Comparison of ENCODE assay signal across 11 mouse cellular contexts in genomic region chr5:129218222-129218505, GRCm38 (mm10).
DNase-seq lines count a peak whose midpoint lies in the region; ATAC-seq and TF ChIP-seq lines count a peak whose summit lies in the region.
"Had no signal": no experiment of that assay in that cellular context is flagged by ENCODE, and none has a peak within 500 bp of the region (broad histone marks: within the 10 kb centered on the region; RNA-seq: fewer than 3 reads in every experiment).

No protein-coding gene starts in this region.

- TF ChIP-seq CTCF in hindbrain, postnatal 0 days (IDR thresholded peaks at IDR 0.05; ENCODE audit: low read depth), result no peak

- H3K27me3 ChIP-seq in kidney, embryonic 14.5 days (ENCODE audit: control insufficient read depth, insufficient read depth, low read length), result 0 out of 2 replicates have a peak, but pooled peaks cover under 1% of the 10 kb centered on the region
- H3K27me3 ChIP-seq in forebrain, embryonic 10.5 days (ENCODE audit: poor library complexity, severe bottlenecking), result peaks cover 10% of the 10 kb centered on the region
- no peaks in the 10 kb centered on the region for H3K27me3 ChIP-seq in hindbrain, postnatal 0 days (ENCODE audit: insufficient read depth, low read length)
- peaks cover 4% of the 10 kb centered on the region; the same call in 1 of the 2 replicates for H3K27me3 ChIP-seq in neural tube, embryonic 13.5 days
- H3K27me3 ChIP-seq in heart, embryonic 10.5 days (ENCODE audit: insufficient read depth, poor library complexity, severe bottlenecking), result peaks cover 11% of the 10 kb centered on the region

- H3K9ac ChIP-seq in kidney, embryonic 14.5 days (ENCODE audit: low read depth, low read length), result no peak overlapping the region
- no peak overlapping the region for H3K9ac ChIP-seq in hindbrain, postnatal 0 days (replicated peaks; ENCODE audit: low read length)
- H3K9ac ChIP-seq in neural tube, embryonic 13.5 days, result 0 out of 2 replicates have a peak overlapping the region, but pooled peaks have one; percentile 50
- H3K9ac ChIP-seq: lung, embryonic 14.5 days had no signal

- 4% methylated on average over 2 of the region's 3 CpGs for WGBS in kidney, embryonic 14.5 days
- 12% methylated on average over 2 of the region's 3 CpGs for WGBS in forebrain, embryonic 10.5 days
- 2% methylated on average over 2 of the region's 3 CpGs for WGBS in hindbrain, postnatal 0 days
- 4% methylated on average over 3 of the region's 3 CpGs for WGBS in neural tube, embryonic 13.5 days
- 18% methylated on average over 3 of the region's 3 CpGs for WGBS in heart, embryonic 10.5 days

- DNase-seq in kidney, adult 18-20 months, result no peak
- peak; percentile 24 for DNase-seq in forebrain, embryonic 10.5 days (ENCODE audit: extremely low spot score, low spot score)
- DNase-seq in hindbrain, postnatal 0 days (ENCODE audit: low spot score), result peak; percentile 43
- DNase-seq in lung, postnatal 14 days, result no peak
- DNase-seq in heart, embryonic 10.5 days (ENCODE audit: low spot score), result no peak
- no peak for DNase-seq in layer of hippocampus, adult 9-11 months
- DNase-seq: cerebellum, adult 8-10 months; gastrocnemius, postnatal 25 days; lung, embryonic 14.5 days had no signal

- ATAC-seq in kidney, embryonic 14.5 days (ENCODE audit: low FRiP score, low TSS enrichment), result peak; percentile 65
- ATAC-seq in hindbrain, postnatal 0 days, result 0 out of 2 replicates have a peak, but pooled peaks have one; percentile 34
- ATAC-seq in neural tube, embryonic 13.5 days (ENCODE audit: low read depth), result 0 out of 2 replicates have a peak, but pooled peaks have one; percentile 20

- no peaks in the 10 kb centered on the region for H3K36me3 ChIP-seq in kidney, embryonic 14.5 days (ENCODE audit: control insufficient read depth, insufficient read depth, low read length)
- H3K36me3 ChIP-seq in forebrain, embryonic 10.5 days (replicated peaks), result no peaks in the 10 kb centered on the region
- no peaks in the 10 kb centered on the region for H3K36me3 ChIP-seq in hindbrain, postnatal 0 days (ENCODE audit: insufficient read depth, low read length)
- no peaks in the 10 kb centered on the region for H3K36me3 ChIP-seq in neural tube, embryonic 13.5 days
- no peaks in the 10 kb centered on the region for H3K36me3 ChIP-seq in heart, embryonic 10.5 days

- no peak overlapping the region for H3K27ac ChIP-seq in kidney, embryonic 14.5 days (ENCODE audit: low read depth, low read length)
- peak overlapping the region; percentile 75 for H3K27ac ChIP-seq in forebrain, embryonic 10.5 days
- H3K27ac ChIP-seq in hindbrain, postnatal 0 days, result no peak overlapping the region
- peak overlapping the region; percentile 61 for H3K27ac ChIP-seq in neural tube, embryonic 13.5 days (replicated peaks)
- no peak overlapping the region for H3K27ac ChIP-seq in heart, embryonic 10.5 days

- no peak overlapping the region for H3K4me2 ChIP-seq in kidney, embryonic 14.5 days (replicated peaks; ENCODE audit: low read depth, low read length)
- H3K4me2 ChIP-seq in hindbrain, postnatal 0 days (ENCODE audit: low read depth, low read length), result no peak overlapping the region
- H3K4me2 ChIP-seq in neural tube, embryonic 13.5 days, result peak overlapping the region; percentile 39

- no peak overlapping the region for H3K4me3 ChIP-seq in kidney, embryonic 14.5 days (ENCODE audit: low read length)
- H3K4me3 ChIP-seq in forebrain, embryonic 10.5 days, result peak overlapping the region; percentile 28; the same call in 1 of the 2 replicates
- H3K4me3 ChIP-seq in hindbrain, postnatal 0 days (ENCODE audit: low read length), result no peak overlapping the region
- no peak overlapping the region for H3K4me3 ChIP-seq in neural tube, embryonic 13.5 days
- H3K4me3 ChIP-seq in heart, embryonic 10.5 days, result no peak overlapping the region

- no peaks in the 10 kb centered on the region for H3K9me3 ChIP-seq in kidney, embryonic 14.5 days (ENCODE audit: control insufficient read depth, low read length)
- peaks cover 6% of the 10 kb centered on the region; the same call in 1 of the 2 replicates for H3K9me3 ChIP-seq in forebrain, embryonic 10.5 days
- H3K9me3 ChIP-seq in hindbrain, postnatal 0 days (ENCODE audit: low read length), result no peaks in the 10 kb centered on the region
- no peaks in the 10 kb centered on the region for H3K9me3 ChIP-seq in neural tube, embryonic 13.5 days
- H3K9me3 ChIP-seq in heart, embryonic 10.5 days, result no peaks in the 10 kb centered on the region

- H3K4me1 ChIP-seq in kidney, embryonic 14.5 days (ENCODE audit: control insufficient read depth, insufficient read depth, low read length), result peaks cover 14% of the 10 kb centered on the region; the same call in 1 of the 2 replicates
- peaks cover 33% of the 10 kb centered on the region for H3K4me1 ChIP-seq in forebrain, embryonic 10.5 days
- H3K4me1 ChIP-seq in hindbrain, postnatal 0 days (ENCODE audit: insufficient read depth, low read length), result peaks cover 11% of the 10 kb centered on the region
- H3K4me1 ChIP-seq in neural tube, embryonic 13.5 days (replicated peaks), result peaks cover 33% of the 10 kb centered on the region
- H3K4me1 ChIP-seq in heart, embryonic 10.5 days, result peaks cover 13% of the 10 kb centered on the region

Comparison
In these comparisons a context has a peak if more than half of its experiments do, and no peak if none do; other contexts are left out.
1. H3K27ac ChIP-seq: peak in forebrain, embryonic 10.5 days (single experiment) and neural tube, embryonic 13.5 days (single experiment); none in kidney, embryonic 14.5 days (single experiment), hindbrain, postnatal 0 days (single experiment) and heart, embryonic 10.5 days (single experiment).
2. DNase-seq: peak in forebrain, embryonic 10.5 days (single experiment) and hindbrain, postnatal 0 days (single experiment); none in kidney, adult 18-20 months (single experiment), lung, postnatal 14 days (single experiment), heart, embryonic 10.5 days (single experiment) and layer of hippocampus, adult 9-11 months (single experiment).
3. Peak in every context shown above with its lines, with median percentiles within 50 percentile points of each other: ATAC-seq.